In the genomic region with DNA sequence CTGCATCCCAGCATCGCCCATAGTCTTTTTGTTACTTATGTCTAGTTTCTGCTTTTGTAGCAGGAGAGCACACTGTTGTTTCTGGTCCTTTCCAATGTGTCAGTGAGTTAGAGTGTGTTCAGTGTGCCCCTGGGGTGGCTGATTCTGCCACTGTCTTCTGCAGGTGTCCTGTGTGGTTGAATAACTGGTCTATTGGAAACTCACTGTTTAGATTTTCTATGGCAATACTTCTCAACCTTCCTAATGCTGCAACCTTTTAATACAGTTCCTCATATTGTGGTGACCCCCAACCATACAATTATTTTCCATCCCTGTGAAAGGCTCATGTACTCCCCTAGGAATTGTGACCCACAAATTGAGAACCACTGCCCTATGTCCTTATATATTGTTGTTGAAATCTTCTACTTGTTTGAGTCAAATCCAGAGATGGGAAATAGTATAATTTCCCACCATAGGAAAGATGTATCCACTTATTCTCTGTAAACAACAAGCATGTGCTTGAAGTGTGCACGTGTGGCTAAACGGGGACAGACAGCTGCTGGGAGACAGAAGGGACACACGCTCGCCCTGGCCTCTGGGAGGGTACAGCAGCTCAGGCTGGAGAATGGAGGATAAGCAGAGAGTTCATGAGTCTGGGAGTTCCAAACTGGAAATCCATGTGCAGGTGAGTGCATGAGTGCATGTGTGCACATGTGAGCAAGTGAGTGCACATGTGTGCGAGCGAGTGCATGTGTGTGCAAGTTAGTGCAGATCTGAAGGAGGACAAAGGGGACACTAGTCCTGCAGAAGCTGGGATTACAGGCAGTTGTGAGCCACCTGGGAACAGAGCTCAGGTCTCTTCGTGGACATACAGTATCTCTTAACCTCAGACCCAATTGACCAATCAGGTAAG, we compare ENCODE assay signal across 13 mouse cellular contexts. TPM values are rescaled to one million over a fixed set of nuclear protein-coding genes. Genes with fewer than 3 reads are reported as not detected.
A peak's percentile ranks its signal among the peaks of the same experiment; 100 is the strongest.
DNase-seq lines count a peak whose midpoint lies in the region; TF ChIP-seq lines count a peak whose summit lies in the region.
"Had no signal": no experiment of that assay in that cellular context is flagged by ENCODE, and none has a peak within 500 bp of the region (broad histone marks: within the 10 kb centered on the region; RNA-seq: fewer than 3 reads in every experiment).

No protein-coding gene starts in this region.

- no peaks in the 10 kb centered on the region for H3K9me3 ChIP-seq in heart, embryonic 10.5 days
- H3K9me3 ChIP-seq: embryonic facial prominence, embryonic 10.5 days; forebrain, embryonic 10.5 days; heart, embryonic 13.5 days; hindbrain, embryonic 15.5 days had no signal

- H3K27me3 ChIP-seq in heart, embryonic 10.5 days (ENCODE audit: insufficient read depth, poor library complexity, severe bottlenecking) = 0 out of 2 replicates have a peak, but pooled peaks cover 3% of the 10 kb centered on the region
- H3K27me3 ChIP-seq: heart, embryonic 13.5 days; hindbrain, embryonic 15.5 days had no signal

- peak; percentile 10 for DNase-seq in cerebellum, adult 11-12 months
- DNase-seq in cerebellum, adult 11 months = no peak
- DNase-seq in heart, adult 11 months = peak; percentile 85
- no peak for DNase-seq in heart, embryonic 10.5 days (ENCODE audit: low spot score)
- DNase-seq in thymus, postnatal 4 days = peak; percentile 3
- no peak for DNase-seq in thymus, postnatal 10 days (ENCODE audit: low spot score in 2 of 2)
- DNase-seq in gastrocnemius, postnatal 10 days = no peak

- no peaks in the 10 kb centered on the region for H3K4me1 ChIP-seq in heart, embryonic 10.5 days
- no peaks in the 10 kb centered on the region for H3K4me1 ChIP-seq in embryonic fibroblast, embryonic 13.5 days (ENCODE audit: control insufficient read depth, insufficient read depth, low read length)
- H3K4me1 ChIP-seq: embryonic facial prominence, embryonic 10.5 days; heart, embryonic 13.5 days; hindbrain, embryonic 15.5 days had no signal

- H3K4me3 ChIP-seq in heart, embryonic 10.5 days = no peak overlapping the region
- no peak overlapping the region for H3K4me3 ChIP-seq in embryonic fibroblast, embryonic 13.5 days (ENCODE audit: insufficient read depth, low read length)
- H3K4me3 ChIP-seq: embryonic facial prominence, embryonic 10.5 days; erythroblast, embryonic 14.5 days; forebrain, embryonic 10.5 days; heart, embryonic 13.5 days; hindbrain, embryonic 15.5 days had no signal

- TF ChIP-seq CTCF in embryonic fibroblast, embryonic 13.5 days (IDR thresholded peaks at IDR 0.05; ENCODE audit: borderline replicate concordance, insufficient read depth, low read length) = no peak

- 0 out of 2 replicates have a peak, but pooled peaks have one; percentile 26 for TF ChIP-seq POLR2A in embryonic fibroblast, embryonic 13.5 days (IDR thresholded peaks at IDR 0.05; ENCODE audit: low read depth, low read length)

- 82% methylated on average over 8 of the region's 8 CpGs for WGBS in heart, embryonic 10.5 days

- peaks cover 24% of the 10 kb centered on the region; the same call in 1 of the 2 replicates for H3K36me3 ChIP-seq in heart, embryonic 10.5 days
- H3K36me3 ChIP-seq: hindbrain, embryonic 15.5 days had no signal

- H3K27ac ChIP-seq in heart, embryonic 10.5 days = no peak overlapping the region
- H3K27ac ChIP-seq in embryonic fibroblast, embryonic 13.5 days (ENCODE audit: insufficient read depth, low read length) = no peak overlapping the region
- H3K27ac ChIP-seq: embryonic facial prominence, embryonic 10.5 days; forebrain, embryonic 10.5 days; heart, embryonic 13.5 days; hindbrain, embryonic 15.5 days had no signal

RNA-seq across cellular contexts. Expression of a gene that starts 12.9 kb away (rescaled TPM):
- 44.3 and 54.4 TPM in 2 replicates for polyA plus RNA-seq in heart, embryonic 10.5 days (2016; fragmentation: Nextera tagmentation; extraction: Ambion mirVana)
- polyA plus RNA-seq in embryonic fibroblast, embryonic 13.5 days (2011; ENCODE audit: insufficient read length, low read depth, missing spikeins) = 21.1 and 26.4 TPM in 2 replicates
- 10 to 100 TPM; 10.7 to 13.3 TPM for total RNA-seq in gastrocnemius, postnatal 10 days (2021)

Comparison
In these comparisons a context has a peak if more than half of its experiments do, and no peak if none do; other contexts are left out.
1. DNase-seq: peak in cerebellum, adult 11-12 months (single experiment), heart, adult 11 months (single experiment) and thymus, postnatal 4 days (single experiment); none in cerebellum, adult 11 months (single experiment), heart, embryonic 10.5 days (single experiment), thymus, postnatal 10 days (0 of 2) and gastrocnemius, postnatal 10 days (single experiment).